Mouse (Mus musculus) pancreas, adult 10 weeks (tissue): Measurements from ENCODE around the gene Gm21477. TPM values are rescaled to one million over a fixed set of nuclear protein-coding genes. Genes with fewer than 3 reads are reported as not detected.

ENCODE experiments used
- polyA plus RNA-seq: library from polyadenylated mRNA; stranded (reverse); fragments of 350-450 nt; fragmentation: Illumina TruSeq; extraction: RNeasy Lipid Tissue Mini Kit (QIAGEN cat#74804); gene quantifications from one replicate; pipeline ENCODE4 v1.2.3, GENCODE M21; 2015; ENCODE audit warnings: low read depth, low replicate concordance; ENCODE audit not compliant: insufficient read depth

Gene Gm21477
- not detected for polyA plus RNA-seq

DNA sequence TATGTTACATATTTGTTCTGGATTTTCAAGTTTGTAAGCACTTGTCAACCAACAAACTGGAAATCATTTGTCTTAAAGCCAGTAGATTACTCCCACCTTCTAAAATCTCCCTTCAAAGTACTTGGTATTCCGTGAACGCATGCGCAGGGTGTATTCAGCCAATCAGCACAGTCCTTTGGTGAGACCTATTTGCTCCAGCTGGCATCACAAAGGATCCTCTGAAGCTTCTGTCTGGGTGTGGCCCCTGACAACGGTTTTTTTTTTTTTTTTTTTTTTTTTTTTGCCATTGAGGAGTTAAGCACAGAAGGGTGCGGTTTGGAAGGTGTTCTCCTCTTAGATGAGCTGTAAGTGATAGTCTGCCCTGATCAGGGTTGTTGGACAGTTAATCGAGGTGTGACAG lies at the start of gene Gm21477:
TSS of gene Gm21477 (plus strand) at position 301 of the 400 bp plus-strand sequence.

